In genomic region chr1:136698454-136699152, GRCm38 (mm10) we compare ENCODE assay signal across 10 mouse cellular contexts.
DNase-seq lines count a peak whose midpoint lies in the region; ATAC-seq and TF ChIP-seq lines count a peak whose summit lies in the region.
"Had no signal": no experiment of that assay in that cellular context is flagged by ENCODE, and none has a peak within 500 bp of the region (broad histone marks: within the 10 kb centered on the region; RNA-seq: fewer than 3 reads in every experiment).

No protein-coding gene starts in this region.

- no peak for TF ChIP-seq POLR2A in ES-Bruce4 (IDR thresholded peaks at IDR 0.05; ENCODE audit: insufficient read depth, low read length)

- no peaks in the 10 kb centered on the region for H3K9me3 ChIP-seq in ES-Bruce4 (replicated peaks; ENCODE audit: control insufficient read depth, insufficient read depth, low read length, poor library complexity, severe bottlenecking)
- no peaks in the 10 kb centered on the region for H3K9me3 ChIP-seq in heart, embryonic 13.5 days
- no peaks in the 10 kb centered on the region for H3K9me3 ChIP-seq in lung, embryonic 15.5 days
- H3K9me3 ChIP-seq in forebrain, embryonic 11.5 days (ENCODE audit: control insufficient read depth, low read length): no peaks in the 10 kb centered on the region
- H3K9me3 ChIP-seq: limb, embryonic 12.5 days had no signal

- H3K9ac ChIP-seq in ES-Bruce4 (ENCODE audit: low read depth, poor library complexity, severe bottlenecking): peak overlapping the region; percentile 92
- H3K9ac ChIP-seq in heart, embryonic 13.5 days: 0 out of 2 replicates have a peak overlapping the region, but pooled peaks have one; percentile 40
- H3K9ac ChIP-seq in lung, embryonic 15.5 days: no peak overlapping the region
- no peak overlapping the region for H3K9ac ChIP-seq in forebrain, embryonic 11.5 days (ENCODE audit: low read length)
- H3K9ac ChIP-seq: limb, embryonic 12.5 days had no signal

- WGBS in heart, embryonic 13.5 days: 15% methylated on average over 9 of the region's 9 CpGs
- whole genome bisulfite sequencing in lung, embryonic 15.5 days: 14% methylated on average over 9 of the region's 9 CpGs
- WGBS in forebrain, embryonic 11.5 days: 31% methylated on average over 9 of the region's 9 CpGs

- H3K27ac ChIP-seq in gastrocnemius, adult 2 months: peak overlapping the region; percentile 65
- H3K27ac ChIP-seq in ES-Bruce4 (ENCODE audit: insufficient read depth, low read length): peak overlapping the region; percentile 100
- H3K27ac ChIP-seq in heart, embryonic 13.5 days (replicated peaks): peak overlapping the region; percentile 46; the same call in 1 of the 2 replicates
- H3K27ac ChIP-seq in lung, embryonic 15.5 days: peak overlapping the region; percentile 71
- no peak overlapping the region for H3K27ac ChIP-seq in layer of hippocampus, adult 2 months
- no peak overlapping the region for H3K27ac ChIP-seq in forebrain, embryonic 11.5 days (ENCODE audit: low read depth, low read length)
- H3K27ac ChIP-seq: limb, embryonic 12.5 days had no signal

- DNase-seq in gastrocnemius, adult 2 months: peak; percentile 65
- no peak for DNase-seq in gastrocnemius, postnatal 10 days
- no peak for DNase-seq in layer of hippocampus, adult 2 months (ENCODE audit: low spot score in 2 of 2)
- no peak for DNase-seq in forebrain, embryonic 11.5 days (ENCODE audit: low spot score)

- H3K27me3 ChIP-seq in ES-Bruce4 (ENCODE audit: control insufficient read depth, insufficient read depth, low read length, poor library complexity, severe bottlenecking): no peaks in the 10 kb centered on the region
- H3K27me3 ChIP-seq in heart, embryonic 13.5 days (replicated peaks): no peaks in the 10 kb centered on the region
- H3K27me3 ChIP-seq in lung, embryonic 15.5 days: no peaks in the 10 kb centered on the region
- no peaks in the 10 kb centered on the region for H3K27me3 ChIP-seq in forebrain, embryonic 11.5 days (ENCODE audit: control insufficient read depth, insufficient read depth, low read length)
- H3K27me3 ChIP-seq: CH12.LX; limb, embryonic 12.5 days had no signal

- no peak for TF ChIP-seq CTCF in gastrocnemius, adult 2 months (IDR thresholded peaks at IDR 0.05)
- TF ChIP-seq CTCF in ES-Bruce4 (IDR thresholded peaks at IDR 0.05; ENCODE audit: low read depth, low read length): no peak
- TF ChIP-seq CTCF in layer of hippocampus, adult 2 months (conservative IDR thresholded peaks at IDR 0.05): no peak

- intact Hi-C loops in gastrocnemius, adult 2 months (cut with DNase I): loop anchor here (5.0 kb wide), 1 partner anchor 71 kb away; no protein-coding TSS in a partner anchor

- ATAC-seq in heart, embryonic 13.5 days (ENCODE audit: extremely low read depth, insufficient number of reproducible peaks, low FRiP score, low TSS enrichment): no peak
- ATAC-seq in lung, embryonic 15.5 days (ENCODE audit: borderline replicate concordance, extremely low read depth, low FRiP score, low TSS enrichment): no peak
- no peak for ATAC-seq in erythroblast, adult 5-6 weeks (replicated peaks; ENCODE audit: low FRiP score, poor library complexity, severe bottlenecking)
- ATAC-seq in forebrain, embryonic 11.5 days (replicated peaks; ENCODE audit: low FRiP score): no peak

- H3K4me1 ChIP-seq in ES-Bruce4 (ENCODE audit: control insufficient read depth, insufficient read depth, low read length): no peaks in the 10 kb centered on the region
- peaks cover 24% of the 10 kb centered on the region for H3K4me1 ChIP-seq in heart, embryonic 13.5 days
- H3K4me1 ChIP-seq in lung, embryonic 15.5 days: peaks cover 40% of the 10 kb centered on the region
- peaks cover 3% of the 10 kb centered on the region; the same call in 1 of the 2 replicates for H3K4me1 ChIP-seq in forebrain, embryonic 11.5 days (replicated peaks; ENCODE audit: control insufficient read depth, insufficient read depth, low read length)

- TF ChIP-seq EP300 in ES-Bruce4 (IDR thresholded peaks at IDR 0.05; ENCODE audit: insufficient read depth, low read depth, low read length): peak; percentile 54

- no peak overlapping the region for H3K4me3 ChIP-seq in gastrocnemius, adult 2 months
- peak overlapping the region; percentile 70 for H3K4me3 ChIP-seq in ES-Bruce4 (ENCODE audit: low read depth, low read length)
- H3K4me3 ChIP-seq in heart, embryonic 13.5 days: no peak overlapping the region
- H3K4me3 ChIP-seq in lung, embryonic 15.5 days: no peak overlapping the region
- H3K4me3 ChIP-seq in layer of hippocampus, adult 2 months: no peak overlapping the region
- no peak overlapping the region for H3K4me3 ChIP-seq in forebrain, embryonic 11.5 days (ENCODE audit: low read depth, low read length)
- H3K4me3 ChIP-seq: limb, embryonic 12.5 days had no signal

- H3K36me3 ChIP-seq in ES-Bruce4 (ENCODE audit: control insufficient read depth, insufficient read depth, low read length, poor library complexity, severe bottlenecking): peaks cover 9% of the 10 kb centered on the region
- no peaks in the 10 kb centered on the region for H3K36me3 ChIP-seq in heart, embryonic 13.5 days
- H3K36me3 ChIP-seq in lung, embryonic 15.5 days: no peaks in the 10 kb centered on the region
- H3K36me3 ChIP-seq in forebrain, embryonic 11.5 days (ENCODE audit: control insufficient read depth, insufficient read depth, low read length): no peaks in the 10 kb centered on the region
- H3K36me3 ChIP-seq: limb, embryonic 12.5 days had no signal

- H3K4me2 ChIP-seq in heart, embryonic 13.5 days: no peak overlapping the region
- no peak overlapping the region for H3K4me2 ChIP-seq in lung, embryonic 15.5 days
- H3K4me2 ChIP-seq in forebrain, embryonic 11.5 days (ENCODE audit: low read depth, low read length, severe bottlenecking): no peak overlapping the region
- H3K4me2 ChIP-seq: limb, embryonic 12.5 days had no signal

Comparison
In these comparisons a context has a peak if more than half of its experiments do, and no peak if none do; other contexts are left out.
1. H3K27ac ChIP-seq: peak in gastrocnemius, adult 2 months (single experiment), ES-Bruce4 (single experiment), heart, embryonic 13.5 days (single experiment) and lung, embryonic 15.5 days (single experiment); none in layer of hippocampus, adult 2 months (single experiment) and forebrain, embryonic 11.5 days (single experiment).
2. H3K9ac ChIP-seq: peak in ES-Bruce4 (single experiment) and heart, embryonic 13.5 days (single experiment); none in lung, embryonic 15.5 days (single experiment) and forebrain, embryonic 11.5 days (single experiment).